Mouse (Mus musculus) heart, postnatal 0 days (tissue): ENCODE data around the gene Gabrb1.

Experiments
- CTCF ChIP-seq: IDR thresholded peaks from 2 replicates; pipeline ENCODE4 v1.5.1; 2016; ENCODE audit warnings: antibody characterized with exemption, control low read depth, low read depth
- EP300 ChIP-seq: IDR thresholded peaks from 2 replicates; pipeline ENCODE4 v1.6.1; 2016; ENCODE audit warnings: antibody characterized with exemption, low read depth

- TF ChIP-seq CTCF (no peak), EP300 (no peak)
Measured at GRCm38 (mm10) chr5:72046261-72046660, 388.3 kb downstream of the Gabrb1 start.
